Mouse (Mus musculus) layer of hippocampus, adult 2 months (tissue): ENCODE data around the gene Fkbpl. TPM values are rescaled to one million over a fixed set of nuclear protein-coding genes. Genes with fewer than 3 reads are reported as not detected.

Source experiments
- DNase-seq, 2 experiments: peaks; one replicate each; pipeline ENCODE4 v3.0.0; 2022; ENCODE audit warnings: low spot score in 2 of 2
- H3K27ac ChIP-seq: fragments of 200-600 bp; 2 replicates; pipeline ENCODE4 v1.8.1; 2022
- H3K4me3 ChIP-seq: fragments of 200-600 bp; 2 replicates; pipeline ENCODE4 v1.8.1; 2022; ENCODE audit warnings: mild to moderate bottlenecking
- CTCF ChIP-seq: fragments of 200-600 bp; conservative IDR thresholded peaks from 2 replicates; pipeline ENCODE4 v1.8.1; 2022; ENCODE audit warnings: antibody characterized with exemption, mild to moderate bottlenecking, moderate library complexity
- long read RNA-seq, 2 experiments: library from polyadenylated mRNA; stranded (forward); transcript quantifications; one replicate each; pipeline ENCODE4 v2.0.0; 2021; ENCODE audit warnings: borderline mapping rate in 2 of 2
- total RNA-seq, 2 experiments: library from RNA; stranded (reverse); gene quantifications; 2 replicates each; pipeline ENCODE4 v1.2.3; 2021

Gene Fkbpl
- 10 to 100 TPM; 16.2 to 18.8 TPM for total RNA-seq
- long read RNA-seq, experiment 1, partial matches to known transcripts: 0 of 5 reads
- long read RNA-seq, experiment 1, other reads (novel, unspliced or antisense): 0 of 5 reads
- long read RNA-seq, experiment 2, transcript Fkbpl-201 (2 exons, 1,270 nt): major isoform, 8 of 10 reads
- long read RNA-seq, experiment 2, partial matches to known transcripts: 0 of 10 reads
- long read RNA-seq, experiment 2, other reads (novel, unspliced or antisense): 1 of 10 reads

GRCm38 (mm10) chr17:34644608-34645007 lies at the start of gene Fkbpl:
Fkbpl (plus strand) TSS chr17:34644764.
- peak; percentile 98 for DNase-seq
- H3K27ac ChIP-seq: peak within 1 kb of the TSS; percentile 91
- TF ChIP-seq CTCF: no peak
- peak within 1 kb of the TSS; percentile 76 for H3K4me3 ChIP-seq

GRCm38 (mm10) chr17:34596098-34596497 lies 48.5 kb upstream of the Fkbpl start:
- Histone ChIP-seq H3K4me3 (no peak overlapping the region), H3K27ac (no peak overlapping the region)
- no peak for TF ChIP-seq CTCF
- DNase-seq: no peak

- no peak for TF ChIP-seq CTCF
- no peak within 1 kb of the TSS for H3K27ac ChIP-seq
- no peak within 1 kb of the TSS for H3K4me3 ChIP-seq
- DNase-seq: no peak
Measured at GRCm38 (mm10) chr17:34597566-34598095, 46.9 kb upstream of the Fkbpl start, which contains the start of gene Ager. Ager (plus strand) TSS chr17:34597862.

GRCm38 (mm10) chr17:34599891-34600290 lies 44.7 kb upstream of the Fkbpl start:
- no peak for TF ChIP-seq CTCF
- H3K4me3 ChIP-seq: no peak overlapping the region
- H3K27ac ChIP-seq: no peak overlapping the region
- no peak for DNase-seq

GRCm38 (mm10) chr17:34601796-34602195 lies 42.8 kb upstream of the Fkbpl start:
- no peak for DNase-seq
- Histone ChIP-seq H3K27ac (no peak overlapping the region), H3K4me3 (no peak overlapping the region)
- TF ChIP-seq CTCF: no peak

- peak; percentile 96 to 100 for DNase-seq
- peak within 1 kb of the TSS; percentile 99 for H3K27ac ChIP-seq
- peak within 1 kb of the TSS; percentile 91 for H3K4me3 ChIP-seq
Measured at GRCm38 (mm10) chr17:34603375-34604060, 41.0 kb upstream of the Fkbpl start, which contains the start of gene Rnf5. Rnf5 (minus strand) TSS chr17:34603690.

GRCm38 (mm10) chr17:34604061-34604508 lies 40.5 kb upstream of the Fkbpl start, which contains the start of gene Agpat1:
Agpat1 (plus strand) TSS chr17:34604262.
- Histone ChIP-seq H3K27ac (peak within 1 kb of the TSS; percentile 99), H3K4me3 (peak within 1 kb of the TSS; percentile 91)
- peak; percentile 97 to 99 for DNase-seq
- no peak for TF ChIP-seq CTCF

More at GRCm38 (mm10) chr17:34603375-34604060, 41.0 kb upstream of the Fkbpl start, which contains the start of gene Rnf5:
- TF ChIP-seq CTCF: no peak

- no peak for TF ChIP-seq CTCF
- H3K4me3 ChIP-seq: peak overlapping the region; percentile 91
- peak overlapping the region; percentile 99 for H3K27ac ChIP-seq
- no peak for DNase-seq
Measured at GRCm38 (mm10) chr17:34604511-34605237, 39.9 kb upstream of the Fkbpl start.

- Histone ChIP-seq H3K27ac (peak overlapping the region; percentile 99), H3K4me3 (peak overlapping the region; percentile 91)
- TF ChIP-seq CTCF: no peak
- peak; percentile 97 for DNase-seq
Measured at GRCm38 (mm10) chr17:34605609-34606008, 39.0 kb upstream of the Fkbpl start.

GRCm38 (mm10) chr17:34606186-34607039 lies 38.2 kb upstream of the Fkbpl start:
- no peak for TF ChIP-seq CTCF
- Histone ChIP-seq H3K4me3 (peak overlapping the region; percentile 91), H3K27ac (peak overlapping the region; percentile 99)
- no peak for DNase-seq

GRCm38 (mm10) chr17:34607997-34608396 lies 36.6 kb upstream of the Fkbpl start:
- Histone ChIP-seq H3K4me3 (no peak overlapping the region), H3K27ac (no peak overlapping the region)
- TF ChIP-seq CTCF: no peak
- DNase-seq: no peak

- no peak overlapping the region for H3K27ac ChIP-seq
Measured at GRCm38 (mm10) chr17:34611050-34611449, 33.5 kb upstream of the Fkbpl start.

More at GRCm38 (mm10) chr17:34611050-34611449, 33.5 kb upstream of the Fkbpl start:
- H3K4me3 ChIP-seq: no peak overlapping the region
- TF ChIP-seq CTCF: no peak
- no peak for DNase-seq
